Mouse (Mus musculus): ENCODE measurements around the gene Csf2rb2. TPM values are rescaled to one million over a fixed set of nuclear protein-coding genes. Genes with fewer than 3 reads are reported as not detected.
"Not testable (repeated sequence)": the region's sequence is repeated elsewhere in the genome, so short reads cannot be mapped to it uniquely, and the experiment has no call there.

The Csf2rb2 gene
- total and polyA plus RNA-seq, 2 experiments = 0.37 to 1.1 TPM

DNA sequence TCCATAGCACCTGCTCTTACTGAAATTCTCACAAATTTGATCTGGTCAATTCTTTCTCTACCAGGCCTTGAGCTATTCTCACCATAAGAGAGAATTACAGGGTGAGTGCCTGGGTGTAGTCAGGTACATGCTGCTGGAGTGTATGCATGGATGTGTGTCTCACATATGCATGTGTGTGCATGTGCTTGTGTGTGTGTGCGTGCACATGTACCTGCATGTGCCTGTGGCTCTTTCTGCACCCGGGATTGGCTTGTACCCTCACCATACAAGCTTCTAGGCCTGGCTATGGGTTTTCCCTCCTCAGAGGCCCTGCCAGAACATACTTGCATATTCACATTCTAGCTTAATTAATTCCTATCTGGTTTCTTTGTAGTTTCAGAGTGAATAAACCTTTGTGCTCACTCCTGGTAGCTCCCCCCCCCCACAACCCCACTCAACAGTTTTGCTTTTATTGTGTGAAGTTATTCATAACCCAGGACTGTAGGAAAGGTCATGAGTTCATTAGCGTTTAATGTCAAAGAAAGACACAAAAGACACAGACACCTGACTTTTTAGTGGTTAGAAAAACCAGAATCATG lies 23.1 kb upstream of the Csf2rb2 start:
- H3K27ac ChIP-seq (replicated peaks; ENCODE audit: insufficient read depth, low read depth, low read length) = no peak overlapping the region
- no peak for DNase-seq (ENCODE audit: extremely low read depth, low read depth, low spot score)
- no peaks in the 10 kb centered on the region for H3K36me3 ChIP-seq (ENCODE audit: control insufficient read depth, insufficient read depth, low read length)
- no peak for TF ChIP-seq CTCF (IDR thresholded peaks at IDR 0.05; ENCODE audit: low read depth, low read length)
- no peak overlapping the region for H3K4me3 ChIP-seq (ENCODE audit: insufficient read depth, low read depth, low read length)
- no peaks in the 10 kb centered on the region for H3K79me2 ChIP-seq (ENCODE audit: control insufficient read depth, insufficient read depth, low read length)
- WGBS = 85% methylated on average over 3 of the region's 3 CpGs
- H3K9ac ChIP-seq (ENCODE audit: low read depth, low read length) = no peak overlapping the region
- H3K4me1 ChIP-seq (ENCODE audit: control insufficient read depth, insufficient read depth, low read length) = no peaks in the 10 kb centered on the region
- no peaks in the 10 kb centered on the region for H3K27me3 ChIP-seq (ENCODE audit: control insufficient read depth, insufficient read depth, low read length)

DNA sequence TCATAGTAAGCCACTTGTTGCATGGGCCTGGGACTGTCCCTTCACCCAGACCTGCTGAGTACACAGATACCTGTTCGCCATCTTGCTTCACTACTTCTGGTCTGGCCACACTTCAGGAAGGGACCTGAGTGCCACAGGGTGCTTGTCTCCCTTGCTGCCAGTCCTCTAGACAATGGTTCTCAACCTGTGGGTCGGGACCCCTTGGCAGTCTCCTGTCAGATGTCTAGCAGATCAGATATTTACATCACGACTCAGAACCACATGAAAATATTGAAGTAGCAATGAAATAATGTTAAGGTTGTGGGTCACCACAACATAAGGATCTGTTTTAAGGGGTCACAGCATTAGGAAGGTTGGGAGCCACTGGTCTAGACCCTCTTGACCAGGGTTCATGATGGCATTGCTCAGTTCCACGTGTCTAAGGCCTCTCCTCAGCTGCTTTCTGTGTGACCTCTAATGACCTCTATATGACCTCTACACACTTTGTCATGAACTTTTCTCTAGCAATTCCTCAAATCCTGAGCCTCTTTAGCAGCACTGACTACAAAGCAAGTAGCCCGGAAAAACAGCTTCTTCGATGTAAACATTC lies 22.3 kb upstream of the Csf2rb2 start:
- H3K27me3 ChIP-seq (ENCODE audit: control insufficient read depth, insufficient read depth, low read length); H3K4me3 ChIP-seq (ENCODE audit: insufficient read depth, low read depth, low read length); H3K4me1 ChIP-seq (ENCODE audit: control insufficient read depth, insufficient read depth, low read length); H3K9ac ChIP-seq (ENCODE audit: low read depth, low read length); H3K27ac ChIP-seq (replicated peaks; ENCODE audit: insufficient read depth, low read depth, low read length); DNase-seq (ENCODE audit: extremely low read depth, low read depth, low spot score); H3K79me2 ChIP-seq (ENCODE audit: control insufficient read depth, insufficient read depth, low read length); H3K36me3 ChIP-seq (ENCODE audit: control insufficient read depth, insufficient read depth, low read length): not testable (repeated sequence)
- WGBS = 86% methylated on average over 6 of the region's 6 CpGs

DNA sequence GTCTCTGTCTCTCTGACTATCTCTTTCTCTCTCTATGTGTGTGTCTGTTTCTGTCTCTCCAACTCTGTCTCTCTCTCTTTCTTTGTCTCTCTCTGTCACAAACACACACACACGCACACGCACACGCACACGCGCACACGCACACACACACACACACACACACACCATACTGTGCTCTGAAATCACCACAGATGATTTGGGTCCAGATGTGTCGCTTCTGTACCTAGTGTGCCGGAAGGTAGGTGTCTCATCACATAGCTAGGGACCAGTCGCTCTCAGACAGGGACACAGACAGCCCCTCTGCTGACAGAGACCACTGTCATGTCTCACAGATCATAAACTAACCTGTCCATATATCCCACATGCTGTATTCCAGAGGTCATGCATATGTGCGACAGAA lies 21.2 kb upstream of the Csf2rb2 start:
- WGBS = 84% methylated on average over 10 of the region's 10 CpGs
- H3K4me3 ChIP-seq (ENCODE audit: insufficient read depth, low read depth, low read length) = peak overlapping the region; percentile 21; the same call in 1 of the 2 replicates
- no peaks in the 10 kb centered on the region for H3K36me3 ChIP-seq (ENCODE audit: control insufficient read depth, insufficient read depth, low read length)
- DNase-seq (ENCODE audit: extremely low read depth, low read depth, low spot score) = no peak
- no peak overlapping the region for H3K9ac ChIP-seq (ENCODE audit: low read depth, low read length)
- TF ChIP-seq POLR2A (IDR thresholded peaks at IDR 0.05; ENCODE audit: extremely low read depth, insufficient read depth, low read length) (no peak), CTCF (IDR thresholded peaks at IDR 0.05; ENCODE audit: low read depth, low read length) (no peak)
- no peak overlapping the region for H3K27ac ChIP-seq (replicated peaks; ENCODE audit: insufficient read depth, low read depth, low read length)
- no peaks in the 10 kb centered on the region for H3K27me3 ChIP-seq (ENCODE audit: control insufficient read depth, insufficient read depth, low read length)
- no peaks in the 10 kb centered on the region for H3K79me2 ChIP-seq (ENCODE audit: control insufficient read depth, insufficient read depth, low read length)
- no peaks in the 10 kb centered on the region for H3K4me1 ChIP-seq (ENCODE audit: control insufficient read depth, insufficient read depth, low read length)

DNA sequence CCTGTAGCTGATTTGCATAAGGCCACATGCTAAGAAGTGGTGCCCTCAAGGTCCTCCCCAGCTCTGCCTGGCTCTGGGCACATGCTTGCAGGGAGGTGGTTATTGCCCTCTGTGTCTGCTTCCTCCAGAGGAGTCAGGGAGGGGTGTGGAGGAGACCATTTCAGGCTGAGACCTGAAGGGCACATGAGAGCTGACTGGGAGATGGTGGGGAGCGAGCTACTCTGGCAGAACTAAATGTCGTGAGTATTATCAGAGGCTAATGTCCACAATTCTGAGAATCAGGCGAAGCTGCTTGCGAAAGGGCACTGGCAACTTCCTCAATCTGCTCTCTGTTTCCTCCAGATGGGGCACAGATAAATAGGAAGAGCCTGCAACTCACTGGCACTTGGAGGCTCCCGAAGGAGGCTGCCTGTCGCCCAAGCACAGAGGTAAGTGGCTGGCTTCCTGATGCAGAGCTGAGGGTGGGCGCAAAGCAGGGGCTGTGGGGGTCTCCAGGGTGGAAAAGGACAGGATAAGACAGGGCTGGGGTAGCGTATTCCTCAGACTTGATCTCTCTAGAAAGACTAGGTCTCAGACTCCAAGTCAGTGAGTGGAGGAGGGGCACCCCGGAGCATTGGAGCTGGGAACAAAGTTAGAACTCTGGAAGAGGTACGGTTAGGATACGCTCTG lies 20.3 kb upstream of the Csf2rb2 start, which contains the start of gene Csf2rb:
Csf2rb (plus strand) TSS at position 82 of the 669 bp plus-strand sequence.
- no peaks in the 10 kb centered on the region for H3K27me3 ChIP-seq (ENCODE audit: control insufficient read depth, insufficient read depth, low read length)
- TF ChIP-seq POLR2A (IDR thresholded peaks at IDR 0.05; ENCODE audit: extremely low read depth, insufficient read depth, low read length) (no peak), CTCF (IDR thresholded peaks at IDR 0.05; ENCODE audit: low read depth, low read length) (no peak)
- H3K4me1 ChIP-seq (ENCODE audit: control insufficient read depth, insufficient read depth, low read length) = no peaks in the 10 kb centered on the region
- H3K79me2 ChIP-seq (ENCODE audit: control insufficient read depth, insufficient read depth, low read length) = no peaks in the 10 kb centered on the region
- DNase-seq (ENCODE audit: extremely low read depth, low read depth, low spot score) = peak; percentile 30
- peak within 1 kb of the TSS; percentile 43; the same call in 1 of the 2 replicates for H3K9ac ChIP-seq (ENCODE audit: low read depth, low read length)
- H3K4me3 ChIP-seq (ENCODE audit: insufficient read depth, low read depth, low read length) = peak within 1 kb of the TSS; percentile 63
- 68% methylated on average over 11 of the region's 11 CpGs for WGBS
- H3K27ac ChIP-seq (replicated peaks; ENCODE audit: insufficient read depth, low read depth, low read length) = peak within 1 kb of the TSS; percentile 36; the same call in 1 of the 2 replicates
- no peaks in the 10 kb centered on the region for H3K36me3 ChIP-seq (ENCODE audit: control insufficient read depth, insufficient read depth, low read length)

DNA sequence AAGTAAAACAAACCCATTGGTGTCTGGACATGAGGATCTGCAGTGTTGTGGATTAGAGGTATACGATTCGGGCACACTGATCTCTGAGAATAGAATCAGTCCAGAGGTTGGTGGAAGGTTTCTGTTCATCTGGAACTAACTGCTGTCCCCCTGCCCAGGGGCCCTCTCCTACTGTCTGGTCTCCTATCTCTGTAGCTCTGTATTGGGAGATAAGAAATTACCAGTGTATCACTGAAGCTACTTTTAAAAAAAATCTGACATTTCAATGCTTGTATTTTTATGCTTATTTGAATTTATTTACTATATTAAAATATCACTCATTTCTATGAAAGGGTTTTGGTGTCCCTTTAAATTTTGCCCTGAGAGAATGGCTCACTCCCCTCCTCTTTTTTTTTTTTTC lies 18.8 kb upstream of the Csf2rb2 start:
- Histone ChIP-seq H3K4me3 (ENCODE audit: insufficient read depth, low read depth, low read length) (no peak overlapping the region), H3K36me3 (ENCODE audit: control insufficient read depth, insufficient read depth, low read length) (no peaks in the 10 kb centered on the region), H3K27ac (replicated peaks; ENCODE audit: insufficient read depth, low read depth, low read length) (no peak overlapping the region), H3K27me3 (ENCODE audit: control insufficient read depth, insufficient read depth, low read length) (no peaks in the 10 kb centered on the region), H3K4me1 (ENCODE audit: control insufficient read depth, insufficient read depth, low read length) (no peaks in the 10 kb centered on the region), H3K9ac (ENCODE audit: low read depth, low read length) (no peak overlapping the region), H3K79me2 (ENCODE audit: control insufficient read depth, insufficient read depth, low read length) (no peaks in the 10 kb centered on the region)
- TF ChIP-seq CTCF (IDR thresholded peaks at IDR 0.05; ENCODE audit: low read depth, low read length) = no peak
- TF ChIP-seq POLR2A (IDR thresholded peaks at IDR 0.05; ENCODE audit: extremely low read depth, insufficient read depth, low read length) = no peak
- DNase-seq (ENCODE audit: extremely low read depth, low read depth, low spot score) = no peak
- 94% methylated on average over 2 of the region's 2 CpGs for whole genome bisulfite sequencing

DNA sequence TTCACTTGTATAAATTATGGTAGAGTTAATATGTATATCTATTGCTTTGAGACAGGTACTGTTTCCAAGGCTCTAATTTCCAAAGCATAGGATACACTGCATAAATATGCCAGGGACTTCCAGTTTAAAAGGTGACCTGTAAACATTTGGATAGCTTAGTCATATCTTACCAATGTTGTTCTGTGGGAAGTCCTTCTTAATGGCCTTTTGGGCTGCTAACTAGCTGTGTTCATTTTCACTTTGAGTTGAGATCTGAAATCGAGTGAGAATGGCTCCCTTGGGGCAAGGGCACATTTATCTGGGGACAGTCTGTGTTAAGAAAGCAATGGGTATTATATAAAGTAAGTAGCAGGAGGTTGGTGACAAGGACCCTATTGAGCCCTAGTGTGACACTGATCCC lies 17.8 kb upstream of the Csf2rb2 start:
- no peak overlapping the region for H3K9ac ChIP-seq (ENCODE audit: low read depth, low read length)
- DNase-seq (ENCODE audit: extremely low read depth, low read depth, low spot score) = no peak
- no peaks in the 10 kb centered on the region for H3K27me3 ChIP-seq (ENCODE audit: control insufficient read depth, insufficient read depth, low read length)
- H3K36me3 ChIP-seq (ENCODE audit: control insufficient read depth, insufficient read depth, low read length) = no peaks in the 10 kb centered on the region
- no peaks in the 10 kb centered on the region for H3K79me2 ChIP-seq (ENCODE audit: control insufficient read depth, insufficient read depth, low read length)
- TF ChIP-seq CTCF (IDR thresholded peaks at IDR 0.05; ENCODE audit: low read depth, low read length) = no peak
- no peak for TF ChIP-seq POLR2A (IDR thresholded peaks at IDR 0.05; ENCODE audit: extremely low read depth, insufficient read depth, low read length)
- 63% methylated on average over 1 of the region's 1 CpGs for WGBS
- no peaks in the 10 kb centered on the region for H3K4me1 ChIP-seq (ENCODE audit: control insufficient read depth, insufficient read depth, low read length)
- H3K27ac ChIP-seq (replicated peaks; ENCODE audit: insufficient read depth, low read depth, low read length) = no peak overlapping the region
- H3K4me3 ChIP-seq (ENCODE audit: insufficient read depth, low read depth, low read length) = no peak overlapping the region
